Mouse (Mus musculus): ENCODE measurements at regions not wholly inside any gene's neighbourhood (a gene's known extent, or its start where the extent isn't known, plus 50 kb on each side); places are given as distances from the start of the nearest gene placed in this dataset.
A peak's percentile ranks its signal among the peaks of the same experiment; 100 is the strongest.

DNA sequence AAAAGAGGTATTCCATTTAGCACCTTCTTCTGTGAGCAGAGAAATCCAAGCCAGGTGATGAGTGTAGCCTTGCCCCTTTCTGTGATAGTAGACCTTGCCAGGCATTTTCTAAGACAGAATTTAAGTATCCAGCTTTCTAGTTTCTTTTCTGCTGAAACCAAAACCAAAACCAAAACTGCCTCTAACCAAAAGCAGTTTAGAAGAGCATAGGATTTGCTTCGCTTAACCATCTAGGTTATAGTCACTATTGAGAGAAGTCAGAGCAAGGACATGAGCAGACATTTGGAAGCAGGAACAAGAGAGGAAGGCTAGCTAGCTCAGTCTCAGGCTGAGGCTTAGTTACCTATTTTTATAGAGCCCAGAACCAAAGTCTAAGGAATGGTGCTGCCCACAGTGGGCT, 354.8 kb upstream of the Prickle1 start:
- no peak for ATAC-seq (ENCODE audit: low read depth)
- H3K9me3 ChIP-seq: no peaks in the 10 kb centered on the region
- no peaks in the 10 kb centered on the region for H3K4me1 ChIP-seq (replicated peaks)
- no peaks in the 10 kb centered on the region for H3K36me3 ChIP-seq
- no peak overlapping the region for H3K4me3 ChIP-seq
- no peak overlapping the region for H3K9ac ChIP-seq
- H3K4me2 ChIP-seq: no peak overlapping the region
- H3K27me3 ChIP-seq: no peaks in the 10 kb centered on the region
- WGBS: 97% methylated on average over 1 of the region's 1 CpGs
- H3K27ac ChIP-seq (replicated peaks): no peak overlapping the region

DNA sequence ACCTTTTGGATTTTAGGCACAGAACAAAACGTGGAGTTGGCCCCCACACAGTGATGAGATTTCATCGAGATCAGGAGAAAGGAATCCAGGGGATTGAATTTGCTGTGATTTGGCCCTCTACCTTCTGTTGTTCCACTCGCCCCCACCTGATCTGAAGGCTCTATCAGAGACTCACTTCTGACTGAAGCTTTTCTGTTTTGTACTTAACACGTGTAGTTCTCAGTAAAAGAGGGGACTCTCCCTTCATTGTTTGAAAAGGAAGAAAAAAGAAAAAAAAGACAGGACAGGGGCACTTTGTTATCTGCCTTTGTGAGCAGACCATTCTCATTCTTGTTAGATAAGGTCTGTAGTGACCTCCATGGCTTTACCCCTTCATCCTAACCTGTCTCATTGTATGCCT, 353.2 kb upstream of the Prickle1 start:
- Histone ChIP-seq H3K36me3 (no peaks in the 10 kb centered on the region), H3K4me2 (no peak overlapping the region), H3K9ac (no peak overlapping the region), H3K27ac (replicated peaks) (no peak overlapping the region), H3K4me1 (replicated peaks) (no peaks in the 10 kb centered on the region), H3K4me3 (no peak overlapping the region), H3K27me3 (no peaks in the 10 kb centered on the region), H3K9me3 (no peaks in the 10 kb centered on the region)
- WGBS: 85% methylated on average over 4 of the region's 4 CpGs
- no peak for ATAC-seq (ENCODE audit: low read depth)

DNA sequence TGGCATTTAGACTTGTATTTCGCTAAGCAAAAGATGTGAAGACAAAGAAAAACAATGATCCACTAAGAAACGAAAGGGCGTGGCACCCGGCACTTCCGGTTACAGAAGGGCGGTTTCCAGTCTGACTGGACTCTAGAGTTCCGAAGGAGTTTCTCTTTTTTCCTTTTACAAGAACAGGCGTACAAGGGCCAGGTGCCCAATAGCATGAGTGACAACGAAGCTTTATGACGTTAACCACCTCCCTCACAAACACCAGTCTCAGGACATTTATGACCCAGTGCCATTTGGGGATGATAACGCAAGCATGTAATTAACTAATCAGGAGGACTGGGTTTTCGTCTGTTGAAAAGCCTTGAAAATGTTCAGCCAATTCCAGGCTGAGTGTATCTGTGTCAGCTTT, 347.9 kb upstream of the Prickle1 start:
- no peak for ATAC-seq (ENCODE audit: low read depth)
- 61% methylated on average over 12 of the region's 12 CpGs for WGBS

DNA sequence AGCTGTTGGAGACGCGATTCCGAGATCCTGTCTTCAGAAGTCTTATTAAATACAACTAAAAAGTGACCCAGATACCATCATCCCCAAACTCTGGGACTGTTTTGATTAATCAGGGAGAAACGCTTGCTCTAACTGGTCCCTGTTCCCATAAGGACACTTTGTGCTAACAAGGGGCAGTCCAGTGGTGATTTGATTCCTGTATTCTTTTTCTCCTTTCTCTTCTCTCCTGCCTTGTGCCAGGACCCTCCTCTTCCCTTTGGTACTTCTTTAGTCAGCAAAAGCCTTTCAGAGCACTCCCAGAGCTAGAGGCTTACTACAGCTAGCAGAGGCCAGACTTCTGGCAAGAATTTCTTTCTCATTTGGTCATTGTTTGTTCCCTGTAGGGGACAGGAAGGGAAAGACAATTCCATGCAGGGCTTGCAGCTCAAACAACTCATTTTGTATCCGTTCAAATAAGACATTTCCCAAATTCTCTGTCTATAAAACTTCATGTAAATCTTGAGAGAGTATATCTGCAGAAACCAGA, 337.3 kb upstream of the Prickle1 start:
- H3K4me3 ChIP-seq: no peak overlapping the region
- H3K36me3 ChIP-seq: no peaks in the 10 kb centered on the region
- ATAC-seq (ENCODE audit: low read depth): no peak
- H3K4me1 ChIP-seq (replicated peaks): peaks cover 18% of the 10 kb centered on the region; the same call in 1 of the 2 replicates
- peak overlapping the region; percentile 34 for H3K27ac ChIP-seq (replicated peaks)
- no peak overlapping the region for H3K4me2 ChIP-seq
- H3K9me3 ChIP-seq: no peaks in the 10 kb centered on the region
- WGBS: 48% methylated on average over 5 of the region's 5 CpGs
- H3K9ac ChIP-seq: no peak overlapping the region
- H3K27me3 ChIP-seq: no peaks in the 10 kb centered on the region

More for the DNA sequence above, 347.9 kb upstream of the Prickle1 start:
- no peaks in the 10 kb centered on the region for H3K27me3 ChIP-seq
- no peaks in the 10 kb centered on the region for H3K36me3 ChIP-seq
- H3K4me2 ChIP-seq: no peak overlapping the region
- no peak overlapping the region for H3K9ac ChIP-seq
- H3K27ac ChIP-seq (replicated peaks): no peak overlapping the region
- H3K4me1 ChIP-seq (replicated peaks): no peaks in the 10 kb centered on the region
- no peak overlapping the region for H3K4me3 ChIP-seq
- no peaks in the 10 kb centered on the region for H3K9me3 ChIP-seq

DNA sequence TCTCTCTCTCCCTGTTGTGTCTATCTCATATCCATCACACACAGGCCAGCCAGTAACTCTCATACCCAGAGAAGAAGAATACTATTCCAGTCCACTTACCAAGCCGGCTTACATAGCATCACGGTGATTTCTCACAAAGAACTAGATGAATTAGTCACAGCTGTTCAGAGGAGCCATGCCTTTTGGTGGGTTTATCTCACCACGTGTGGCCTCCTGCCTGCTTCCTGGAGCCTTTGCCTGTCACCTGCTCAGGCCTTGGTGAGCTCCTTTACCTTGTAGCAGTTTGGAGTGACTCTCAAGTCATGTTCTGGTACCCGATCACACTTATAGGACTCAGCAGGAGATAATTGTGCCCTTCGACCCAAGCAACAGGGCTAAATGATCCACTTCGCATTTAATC, 331.2 kb upstream of the Prickle1 start:
- Histone ChIP-seq H3K27me3 (no peaks in the 10 kb centered on the region), H3K9me3 (no peaks in the 10 kb centered on the region), H3K9ac (no peak overlapping the region), H3K27ac (replicated peaks) (0 out of 2 replicates have a peak overlapping the region, but pooled peaks have one; percentile 1), H3K36me3 (no peaks in the 10 kb centered on the region), H3K4me2 (no peak overlapping the region), H3K4me3 (no peak overlapping the region), H3K4me1 (replicated peaks) (peaks cover 5% of the 10 kb centered on the region; the same call in 1 of the 2 replicates)
- 0 out of 2 replicates have a peak, but pooled peaks have one; percentile 15 for ATAC-seq (ENCODE audit: low read depth)
- 28% methylated on average over 6 of the region's 6 CpGs for WGBS

DNA sequence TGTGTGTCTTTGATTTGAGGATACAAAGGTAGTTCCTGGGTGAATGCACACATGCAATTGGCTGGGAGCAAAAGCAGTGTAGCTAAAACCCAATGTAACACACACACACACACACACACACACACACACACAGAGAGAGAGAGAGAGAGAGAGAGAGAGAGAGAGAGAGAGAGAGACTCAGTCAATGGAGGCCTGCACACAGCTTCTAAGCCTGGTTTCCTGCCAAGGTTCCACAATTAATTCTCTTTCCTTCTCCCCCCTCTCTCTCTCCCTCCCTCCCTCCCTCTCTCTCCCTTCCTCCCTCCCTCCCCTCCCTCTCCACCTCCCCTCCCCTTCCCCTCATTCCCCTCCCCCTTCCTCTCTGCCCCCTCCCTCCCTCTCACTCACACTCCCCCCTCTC, 330.6 kb upstream of the Prickle1 start:
- H3K36me3 ChIP-seq: no peaks in the 10 kb centered on the region
- 0 out of 2 replicates have a peak, but pooled peaks cover 4% of the 10 kb centered on the region for H3K4me1 ChIP-seq (replicated peaks)
- no peak overlapping the region for H3K9ac ChIP-seq
- no peak overlapping the region for H3K27ac ChIP-seq (replicated peaks)
- no peaks in the 10 kb centered on the region for H3K9me3 ChIP-seq
- H3K4me3 ChIP-seq: no peak overlapping the region
- no peak overlapping the region for H3K4me2 ChIP-seq
- H3K27me3 ChIP-seq: no peaks in the 10 kb centered on the region
- no peak for ATAC-seq (ENCODE audit: low read depth)

DNA sequence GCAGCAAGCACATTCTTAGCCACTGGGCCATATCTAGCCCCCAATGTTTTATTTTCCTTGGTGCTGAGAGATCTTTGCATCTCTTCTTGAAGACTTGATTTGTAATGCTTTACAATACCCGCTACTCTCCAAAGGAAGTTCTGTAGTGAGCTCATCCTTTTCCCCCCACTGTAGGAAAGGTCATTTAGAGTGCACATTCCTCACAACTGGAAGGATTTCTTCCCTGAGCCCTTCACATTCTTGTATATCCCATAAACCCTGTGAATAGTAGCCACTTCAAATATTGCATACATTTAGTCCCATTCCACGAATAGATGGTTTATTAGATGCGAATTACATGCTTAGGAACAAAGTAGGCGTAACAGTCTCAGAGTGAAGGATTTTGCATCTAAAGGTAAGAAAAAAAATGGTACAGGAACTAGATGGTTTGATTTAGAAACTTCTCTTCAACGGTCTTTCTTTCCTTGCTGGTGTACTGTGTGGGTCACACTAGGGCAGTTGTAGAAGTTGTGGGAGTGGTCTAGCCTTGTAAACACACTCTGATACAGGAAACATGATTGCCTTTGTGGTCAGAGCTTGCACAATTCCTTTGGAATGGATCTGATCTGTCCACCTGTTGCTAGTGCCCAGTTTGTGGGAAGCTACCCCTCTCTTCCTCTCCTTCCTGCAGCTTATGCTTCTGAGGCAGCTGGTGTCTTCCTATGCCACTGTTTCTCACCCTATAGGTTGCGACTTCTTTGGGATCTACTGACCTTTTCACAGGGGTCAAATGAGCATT, 326.0 kb upstream of the Prickle1 start:
- Histone ChIP-seq H3K36me3 (no peaks in the 10 kb centered on the region), H3K4me1 (replicated peaks) (no peaks in the 10 kb centered on the region), H3K27me3 (no peaks in the 10 kb centered on the region), H3K4me3 (no peak overlapping the region), H3K9me3 (no peaks in the 10 kb centered on the region), H3K27ac (replicated peaks) (no peak overlapping the region), H3K4me2 (no peak overlapping the region), H3K9ac (no peak overlapping the region)
- 71% methylated on average over 6 of the region's 6 CpGs for WGBS
- no peak for ATAC-seq (ENCODE audit: low read depth)

DNA sequence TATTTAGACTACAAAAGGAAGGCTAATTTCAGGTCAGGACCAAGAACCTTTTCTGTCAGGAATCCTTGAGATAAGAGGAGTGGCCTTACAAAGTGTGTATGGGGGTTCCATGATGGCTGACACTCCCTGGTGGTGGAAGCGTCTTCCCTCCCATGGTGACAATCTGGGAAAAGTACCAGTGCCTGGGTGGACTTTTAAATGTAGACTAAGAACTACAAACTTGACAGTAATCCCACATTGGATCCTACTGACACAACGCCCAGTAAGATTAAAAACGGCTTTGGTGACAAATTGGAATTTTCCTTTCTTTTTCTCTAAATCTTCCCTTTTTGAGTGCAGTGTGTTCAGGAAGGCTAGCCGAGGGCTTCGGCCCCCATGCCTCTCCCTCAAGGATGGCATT, 325.3 kb upstream of the Prickle1 start:
- Histone ChIP-seq H3K9ac (no peak overlapping the region), H3K36me3 (no peaks in the 10 kb centered on the region), H3K4me3 (no peak overlapping the region), H3K9me3 (no peaks in the 10 kb centered on the region), H3K4me1 (replicated peaks) (no peaks in the 10 kb centered on the region), H3K4me2 (no peak overlapping the region), H3K27ac (replicated peaks) (no peak overlapping the region), H3K27me3 (no peaks in the 10 kb centered on the region)
- 88% methylated on average over 5 of the region's 5 CpGs for WGBS
- no peak for ATAC-seq (ENCODE audit: low read depth)

DNA sequence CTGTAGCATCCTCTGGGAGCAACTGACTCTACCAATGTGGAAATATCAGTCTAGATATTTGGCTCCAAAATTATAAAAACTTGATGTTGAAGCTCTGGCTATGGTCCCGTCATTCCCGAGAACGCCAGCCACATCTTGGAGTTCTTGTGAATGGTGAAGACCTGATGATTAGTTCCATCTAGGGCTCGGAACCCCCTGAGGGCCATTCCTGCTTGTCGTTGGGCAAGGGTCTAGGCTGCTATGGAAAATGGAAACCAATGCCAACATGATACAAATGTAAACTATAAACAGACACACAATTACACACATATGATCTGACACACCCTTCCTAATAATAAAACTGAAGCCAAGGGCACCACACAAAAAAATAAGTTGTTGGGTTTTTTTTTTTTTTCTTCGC, 323.9 kb upstream of the Prickle1 start:
- H3K27me3 ChIP-seq: no peaks in the 10 kb centered on the region
- H3K9ac ChIP-seq: no peak overlapping the region
- H3K4me1 ChIP-seq (replicated peaks): no peaks in the 10 kb centered on the region
- no peak for ATAC-seq (ENCODE audit: low read depth)
- 93% methylated on average over 6 of the region's 6 CpGs for WGBS
- no peaks in the 10 kb centered on the region for H3K36me3 ChIP-seq
- H3K9me3 ChIP-seq: no peaks in the 10 kb centered on the region; the same call in 1 of the 2 replicates
- H3K4me2 ChIP-seq: no peak overlapping the region
- no peak overlapping the region for H3K27ac ChIP-seq (replicated peaks)
- no peak overlapping the region for H3K4me3 ChIP-seq

DNA sequence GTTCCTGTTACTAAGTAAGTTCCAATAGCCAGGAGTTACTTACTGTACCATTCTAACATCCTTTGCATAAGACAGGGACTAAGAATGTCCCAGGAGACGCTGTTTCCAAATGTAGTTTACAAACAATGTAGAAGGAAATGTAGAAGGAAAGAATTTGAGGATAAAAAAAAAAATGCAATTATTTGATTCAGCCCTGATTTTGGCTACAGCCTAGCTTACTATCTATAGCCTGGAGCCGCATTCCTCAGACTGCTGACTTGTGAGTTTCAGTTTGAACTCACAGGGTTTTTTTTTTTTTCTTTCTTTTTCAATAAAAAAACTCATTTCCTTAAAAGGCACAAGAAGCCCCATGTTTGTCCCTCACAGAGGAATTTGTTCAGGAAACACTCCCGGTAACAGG, 321.2 kb upstream of the Prickle1 start:
- WGBS: 64% methylated on average over 3 of the region's 3 CpGs
- H3K4me2 ChIP-seq: no peak overlapping the region
- H3K27me3 ChIP-seq: no peaks in the 10 kb centered on the region
- no peaks in the 10 kb centered on the region; the same call in 1 of the 2 replicates for H3K9me3 ChIP-seq
- no peaks in the 10 kb centered on the region for H3K36me3 ChIP-seq
- no peak overlapping the region for H3K9ac ChIP-seq
- no peak overlapping the region for H3K4me3 ChIP-seq
- no peak overlapping the region for H3K27ac ChIP-seq (replicated peaks)
- peaks cover 17% of the 10 kb centered on the region for H3K4me1 ChIP-seq (replicated peaks)
- ATAC-seq (ENCODE audit: low read depth): no peak

DNA sequence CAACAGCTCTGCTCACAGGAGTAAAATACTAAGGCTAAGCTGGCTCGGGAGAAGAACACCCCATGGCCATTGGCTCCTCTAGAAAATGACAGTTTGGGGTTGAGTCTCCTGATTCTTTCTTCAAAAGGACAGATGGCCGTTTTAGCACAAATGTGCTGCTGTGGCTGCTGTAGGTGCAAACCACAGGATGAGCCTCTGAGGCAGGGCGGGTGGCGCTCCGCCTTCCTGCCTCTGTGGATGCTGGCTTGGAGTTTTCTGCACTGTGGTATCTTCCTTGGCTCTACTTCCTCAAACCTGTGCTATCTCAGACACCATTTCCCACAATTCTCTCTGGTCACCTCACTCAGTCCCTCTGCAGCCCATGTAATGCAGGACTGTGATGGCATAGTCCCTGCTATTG, 317.8 kb upstream of the Prickle1 start:
- no peaks in the 10 kb centered on the region for H3K36me3 ChIP-seq

DNA sequence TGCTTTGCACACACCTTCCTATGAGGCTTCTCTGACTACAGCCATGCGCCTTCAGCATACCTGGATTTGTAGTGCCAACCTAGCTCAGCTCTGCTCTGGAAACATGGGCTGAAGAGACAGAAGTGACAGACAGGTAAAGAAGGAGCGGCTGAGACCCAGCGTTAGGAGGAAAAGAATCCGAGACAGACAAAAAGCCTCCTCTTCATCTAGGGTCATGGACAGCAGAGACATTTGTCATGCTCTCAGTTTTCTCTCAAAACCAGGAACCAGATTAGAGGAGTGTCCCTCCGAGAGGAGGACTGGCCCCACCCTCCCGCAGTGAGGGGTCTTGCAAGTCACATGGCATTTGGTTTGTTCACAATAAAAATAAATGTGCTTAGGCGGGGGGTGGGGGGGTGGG, 317.4 kb upstream of the Prickle1 start:
- Histone ChIP-seq H3K4me1 (replicated peaks) (peaks cover 28% of the 10 kb centered on the region), H3K4me3 (no peak overlapping the region), H3K9ac (no peak overlapping the region), H3K9me3 (no peaks in the 10 kb centered on the region; the same call in 1 of the 2 replicates), H3K36me3 (no peaks in the 10 kb centered on the region), H3K4me2 (no peak overlapping the region), H3K27me3 (no peaks in the 10 kb centered on the region), H3K27ac (replicated peaks) (peak overlapping the region; percentile 46; the same call in 1 of the 2 replicates)
- 44% methylated on average over 7 of the region's 7 CpGs for WGBS
- ATAC-seq (ENCODE audit: low read depth): no peak

More for the DNA sequence above, 317.8 kb upstream of the Prickle1 start:
- H3K4me1 ChIP-seq (replicated peaks): peaks cover 28% of the 10 kb centered on the region
- 63% methylated on average over 5 of the region's 5 CpGs for WGBS
- no peak overlapping the region for H3K4me3 ChIP-seq
- no peak overlapping the region for H3K4me2 ChIP-seq
- H3K27ac ChIP-seq (replicated peaks): no peak overlapping the region
- no peak overlapping the region for H3K9ac ChIP-seq
- no peaks in the 10 kb centered on the region; the same call in 1 of the 2 replicates for H3K9me3 ChIP-seq
- ATAC-seq (ENCODE audit: low read depth): no peak
- no peaks in the 10 kb centered on the region for H3K27me3 ChIP-seq

All from neural tube, embryonic 13.5 days (tissue).